Mouse (Mus musculus): Measurements from ENCODE around the gene Fnbp1l. TPM values are rescaled to one million over a fixed set of nuclear protein-coding genes. Genes with fewer than 3 reads are reported as not detected.

The Fnbp1l gene
- polyA plus RNA-seq (2012) = 1.2 and 1.4 TPM in 2 replicates

GRCm38 (mm10) chr3:122618991-122619930 lies at the start of gene Fnbp1l:
Fnbp1l (minus strand) TSS chr3:122619715.

Other genes starting within 250 kb of the Fnbp1l start
- 1.2 and 1.5 TPM in 2 replicates for gene Pde5a, start 109.2 kb upstream of the Fnbp1l start, polyA plus RNA-seq (2012)

Measured in megakaryocyte-erythroid progenitor cell, adult 5 weeks (primary cell).